Mouse (Mus musculus): ENCODE results near the gene Tnik.

Gene Tnik

DNA sequence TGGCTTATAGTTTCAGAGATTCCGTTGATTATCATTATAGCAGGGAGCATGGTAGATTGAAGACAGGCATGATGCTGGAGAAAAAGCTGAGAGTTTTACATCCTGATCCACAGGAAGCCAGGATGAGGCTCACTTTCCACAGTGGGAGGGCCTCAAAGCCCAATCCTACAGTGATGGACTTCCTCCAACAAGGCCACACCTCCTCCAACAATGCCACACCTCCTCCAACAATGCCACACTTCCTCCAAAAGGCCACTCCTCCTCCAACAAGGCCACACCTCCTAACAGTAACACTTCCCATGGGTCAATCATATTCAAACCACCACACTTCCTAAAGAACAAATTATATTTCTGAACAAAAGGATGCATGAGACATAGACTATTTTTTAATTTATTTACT lies 135.8 kb downstream of the Tnik start:
- in situ Hi-C loops (cut with MboI; ENCODE audit: low sequenced_read_pairs): no loop called here

DNA sequence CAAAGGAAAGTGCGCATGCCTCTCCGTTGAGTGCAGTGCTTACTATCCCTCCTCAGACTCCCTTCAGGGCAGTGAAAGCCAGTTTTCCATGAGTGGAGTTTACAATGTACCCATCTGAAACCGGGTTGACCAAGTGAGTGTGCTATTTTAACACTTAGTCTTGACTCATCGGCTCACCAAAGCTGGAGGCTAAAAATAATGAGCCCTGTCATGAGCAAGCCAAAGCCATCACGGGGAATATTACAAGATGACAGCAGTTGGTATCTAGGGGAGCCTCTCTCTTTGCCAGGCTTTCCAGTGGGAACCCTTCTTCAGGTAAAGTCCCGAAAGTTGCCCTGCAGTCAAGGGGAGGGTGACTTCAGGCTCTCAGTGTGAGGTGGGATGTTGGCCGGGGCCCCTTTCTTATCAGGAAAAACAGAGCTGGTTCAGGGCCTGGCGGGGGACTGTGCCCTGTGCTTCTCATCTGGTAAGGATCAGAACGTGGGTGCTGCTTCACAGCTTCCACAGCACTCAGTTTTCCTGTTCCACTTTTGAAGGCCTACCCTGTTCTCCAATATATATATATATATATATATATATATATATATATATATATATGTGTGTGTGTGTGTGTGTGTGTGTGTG lies 136.7 kb downstream of the Tnik start:
- in situ Hi-C loops (cut with MboI; ENCODE audit: low sequenced_read_pairs): no loop called here

DNA sequence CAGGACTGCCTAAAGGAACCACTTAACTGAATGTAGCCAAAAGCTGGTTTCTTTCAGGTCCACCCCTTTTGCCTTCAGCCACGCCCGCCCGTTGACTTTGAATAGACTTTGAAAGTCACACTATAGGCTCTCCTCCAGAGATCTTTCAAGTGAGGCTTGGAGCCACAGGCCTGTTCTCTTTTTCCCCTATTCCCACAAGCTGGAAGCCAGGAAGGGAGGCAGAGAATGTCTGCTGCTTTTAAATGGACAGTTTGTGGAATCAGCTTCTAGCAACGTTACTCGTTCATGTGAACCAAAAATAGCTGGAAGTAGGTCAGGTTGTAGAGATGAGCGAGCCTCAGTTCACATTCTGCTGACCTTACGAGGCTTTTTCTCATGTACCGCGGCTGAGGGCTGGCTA lies 138.3 kb downstream of the Tnik start:
- in situ Hi-C loops (cut with MboI; ENCODE audit: low sequenced_read_pairs): no loop called here

DNA sequence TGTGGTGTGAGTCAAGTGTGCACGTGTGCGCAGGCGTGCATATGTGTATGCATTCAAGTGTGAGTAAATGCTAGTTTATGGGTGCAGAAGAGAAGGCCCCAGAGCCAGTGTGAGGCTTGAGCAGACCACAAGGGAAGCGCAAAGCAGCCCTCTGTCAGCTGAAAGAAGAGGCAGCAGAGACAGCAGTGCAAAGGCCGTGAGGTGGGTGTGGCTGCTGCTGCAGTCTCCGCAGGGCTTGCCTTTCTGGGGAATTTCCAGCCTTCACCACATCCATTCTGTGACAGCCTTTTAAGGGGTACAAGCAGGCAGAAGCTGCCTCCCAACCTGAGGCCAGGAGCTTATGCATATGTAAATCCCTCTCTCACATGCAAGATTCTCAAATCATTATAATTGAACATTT lies 139.2 kb downstream of the Tnik start:
- in situ Hi-C loops (cut with MboI; ENCODE audit: low sequenced_read_pairs): no loop called here

DNA sequence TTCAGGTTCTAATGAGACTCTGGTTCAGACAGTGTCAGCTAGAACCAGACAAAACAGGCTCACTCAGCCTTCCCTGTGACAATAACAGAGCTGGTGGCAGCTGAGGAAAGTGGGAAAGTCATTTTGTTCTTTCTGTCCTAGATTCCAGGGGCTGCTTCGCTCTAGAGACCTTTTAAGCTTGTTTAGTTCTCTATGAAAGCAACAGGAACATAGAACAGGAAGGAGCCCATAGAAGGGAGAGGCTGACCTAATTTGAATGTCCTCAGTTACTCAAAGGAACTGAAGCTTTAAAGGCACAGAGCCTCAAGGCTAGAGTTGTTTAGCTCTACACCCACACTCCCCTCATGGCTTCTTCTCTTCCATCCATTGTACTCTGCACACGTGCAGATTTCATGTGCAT lies 142.4 kb downstream of the Tnik start:
- in situ Hi-C loops (cut with MboI; ENCODE audit: low sequenced_read_pairs): no loop called here

DNA sequence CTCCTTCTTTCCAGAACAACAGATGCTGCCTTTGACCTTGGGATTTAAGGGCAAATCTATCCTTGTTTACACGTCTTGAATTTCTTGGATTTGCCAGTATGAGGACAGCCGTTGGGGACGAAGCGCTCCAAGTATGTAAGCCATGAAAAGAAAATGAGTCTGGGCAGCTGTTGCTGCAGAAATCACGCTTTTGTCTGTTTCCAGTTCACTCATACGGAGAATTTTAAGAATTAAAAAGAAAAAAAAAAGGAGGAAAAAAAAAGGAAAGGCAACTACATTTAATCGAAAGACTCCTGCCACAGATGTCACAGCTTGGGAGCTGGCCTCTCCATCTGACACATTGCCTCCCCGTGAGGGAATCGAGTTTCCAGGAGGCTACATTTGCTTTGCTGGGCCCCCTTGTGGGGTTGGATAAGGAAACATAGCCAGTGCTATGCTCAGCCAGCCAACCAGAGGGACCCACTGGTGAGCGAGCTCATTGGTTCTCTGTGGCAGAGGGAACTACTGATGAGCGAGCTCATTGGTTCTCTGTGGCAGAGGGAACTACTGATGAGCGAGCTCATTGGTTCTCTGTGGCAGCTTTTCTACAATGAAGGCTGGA lies 145.9 kb downstream of the Tnik start:
- in situ Hi-C loops (cut with MboI; ENCODE audit: low sequenced_read_pairs): no loop called here

DNA sequence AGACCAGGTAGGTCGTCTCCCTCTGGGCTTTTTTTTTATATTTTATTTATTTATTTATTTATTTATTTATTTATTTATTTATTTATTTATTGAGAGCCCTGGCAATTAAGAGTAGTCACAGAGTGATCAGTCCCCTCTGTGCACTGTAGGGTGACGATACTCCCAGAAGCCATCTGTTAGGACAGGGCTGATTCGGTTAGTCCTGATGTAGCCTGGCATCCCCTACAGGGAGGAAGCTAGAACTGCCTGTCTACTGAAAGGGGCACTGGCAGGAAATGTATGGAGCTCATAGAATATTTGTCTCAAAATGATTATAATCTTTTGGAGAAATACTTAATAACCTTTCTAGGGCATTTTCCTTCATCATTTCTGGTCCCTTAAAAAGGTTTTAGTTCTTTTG lies 147.3 kb downstream of the Tnik start:
- in situ Hi-C loops (cut with MboI; ENCODE audit: low sequenced_read_pairs): no loop called here

DNA sequence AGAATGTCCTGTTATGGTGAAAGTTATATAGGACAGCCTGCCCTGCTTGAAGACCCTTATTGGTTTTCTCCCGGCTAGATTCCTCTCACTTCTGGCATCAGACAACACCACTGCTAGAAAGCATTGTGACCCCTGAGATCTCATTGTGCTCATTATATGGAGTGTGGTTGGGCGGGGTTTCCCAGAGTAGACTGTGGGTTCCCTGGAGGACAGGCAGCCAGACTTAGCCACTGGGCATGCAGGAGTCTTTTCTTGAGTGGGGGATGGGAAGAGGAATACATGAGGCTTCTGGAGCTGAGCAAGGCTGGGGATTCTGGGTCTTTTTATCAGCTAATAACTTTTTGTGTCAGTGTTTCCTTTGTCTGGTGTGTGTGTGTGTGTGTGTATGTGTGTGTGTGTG lies 153.0 kb downstream of the Tnik start:
- in situ Hi-C loops (cut with MboI; ENCODE audit: low sequenced_read_pairs): no loop called here

DNA sequence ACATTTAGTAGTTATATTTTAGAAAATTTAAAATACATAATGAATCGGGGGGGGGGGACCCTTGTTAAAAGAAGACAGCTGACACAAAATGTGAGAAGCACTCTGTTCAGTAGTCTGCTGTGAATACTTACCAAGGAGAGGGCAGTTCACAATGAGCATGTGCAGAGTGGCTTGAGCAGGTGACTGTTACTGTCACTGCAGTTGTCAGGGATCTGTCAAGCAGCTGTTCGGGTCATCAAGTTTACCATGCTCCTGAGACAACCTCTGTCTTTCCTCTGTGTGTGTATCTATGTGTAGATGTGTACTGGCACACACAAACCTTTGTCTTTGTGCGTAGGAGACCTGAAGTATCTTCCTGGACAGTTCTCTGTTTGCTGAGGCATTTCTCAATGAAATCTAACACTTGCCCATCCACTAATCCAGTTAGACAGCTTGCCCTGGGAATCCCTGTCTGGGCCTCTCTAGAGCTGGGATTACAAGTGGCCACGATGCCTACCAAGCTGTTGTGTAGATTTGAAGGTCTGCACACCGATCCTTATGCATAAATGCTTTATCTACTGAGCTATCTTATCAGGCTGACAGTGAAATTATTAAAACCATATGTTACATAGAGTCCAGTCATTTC lies 154.2 kb downstream of the Tnik start:
- in situ Hi-C loops (cut with MboI; ENCODE audit: low sequenced_read_pairs): no loop called here

DNA sequence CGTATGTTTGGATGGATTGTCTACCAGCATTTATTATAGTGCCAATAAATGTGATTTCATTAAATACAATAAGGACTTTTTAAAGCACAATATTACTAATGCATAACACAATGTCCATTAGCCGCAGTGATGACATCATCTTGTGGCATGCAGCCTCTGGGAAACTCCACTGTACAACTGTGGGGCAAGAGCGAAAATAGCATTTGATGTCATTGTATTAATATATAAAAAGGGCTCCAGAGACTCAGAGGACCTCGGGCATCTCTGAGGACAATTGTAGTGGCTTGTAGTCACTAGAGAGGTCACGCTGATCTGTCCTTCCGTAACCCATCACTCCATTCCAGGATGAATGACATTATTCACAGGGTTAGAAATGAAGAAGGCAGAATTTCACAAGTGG lies 157.2 kb downstream of the Tnik start:
- in situ Hi-C loops (cut with MboI; ENCODE audit: low sequenced_read_pairs): no loop called here

DNA sequence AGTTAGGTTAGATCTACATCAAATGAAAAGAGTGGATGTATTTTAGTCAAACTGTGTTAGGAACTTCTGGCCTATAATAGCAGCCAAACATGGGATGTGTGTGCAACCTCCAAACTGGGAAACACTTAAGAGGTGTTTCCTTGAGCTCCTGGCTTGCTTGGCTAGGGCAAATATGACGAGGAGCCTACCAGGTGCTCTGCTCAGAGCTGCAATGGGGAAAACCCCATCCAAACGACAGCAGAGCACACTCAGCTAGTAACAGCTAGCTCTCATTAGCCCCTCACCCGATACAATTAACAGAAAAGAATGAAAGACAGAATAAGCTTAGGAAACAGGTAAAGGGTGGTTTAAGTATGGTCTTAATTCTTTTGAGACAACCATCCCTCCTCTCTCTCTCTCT lies 157.7 kb downstream of the Tnik start:
- in situ Hi-C loops (cut with MboI; ENCODE audit: low sequenced_read_pairs): no loop called here

DNA sequence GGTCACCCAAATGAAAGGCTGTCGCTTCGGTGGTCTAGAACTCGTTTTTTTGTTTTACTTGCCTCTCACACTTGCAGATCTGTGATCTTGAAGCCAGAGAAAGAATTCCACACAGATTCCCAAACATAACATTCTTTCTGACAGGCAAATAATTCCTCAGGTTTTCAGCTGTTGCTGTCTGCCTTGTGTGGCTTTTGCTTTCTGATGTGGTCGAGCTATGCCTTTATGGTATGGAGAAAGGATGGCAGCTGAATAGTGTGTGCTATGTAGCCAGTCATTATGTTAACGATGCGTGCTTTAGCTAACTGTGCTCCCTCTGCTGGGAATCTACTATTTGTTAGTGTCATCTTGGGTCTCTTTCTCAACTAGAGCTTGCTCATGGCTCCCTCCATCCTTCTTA lies 158.8 kb downstream of the Tnik start:
- in situ Hi-C loops (cut with MboI; ENCODE audit: low sequenced_read_pairs): no loop called here

DNA sequence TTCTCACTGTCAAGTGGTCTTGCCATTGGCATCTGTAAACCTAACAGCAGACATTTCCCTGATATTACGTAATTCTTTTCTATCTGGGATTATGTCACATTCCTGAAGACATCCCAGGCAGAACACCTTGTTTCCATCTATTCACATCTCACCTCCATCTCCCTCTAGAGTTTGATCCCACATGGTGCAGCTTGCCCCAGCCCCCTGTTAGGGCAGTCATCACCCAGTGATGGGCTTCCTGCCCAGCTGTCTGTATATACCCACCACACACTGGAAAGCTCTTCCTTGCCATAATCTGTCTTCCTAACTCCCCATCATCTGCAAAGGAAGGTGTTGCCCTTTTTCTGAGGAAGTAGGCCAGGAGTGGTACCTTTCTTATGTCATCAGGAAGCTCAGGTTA lies 159.2 kb downstream of the Tnik start:
- in situ Hi-C loops (cut with MboI; ENCODE audit: low sequenced_read_pairs): no loop called here

DNA sequence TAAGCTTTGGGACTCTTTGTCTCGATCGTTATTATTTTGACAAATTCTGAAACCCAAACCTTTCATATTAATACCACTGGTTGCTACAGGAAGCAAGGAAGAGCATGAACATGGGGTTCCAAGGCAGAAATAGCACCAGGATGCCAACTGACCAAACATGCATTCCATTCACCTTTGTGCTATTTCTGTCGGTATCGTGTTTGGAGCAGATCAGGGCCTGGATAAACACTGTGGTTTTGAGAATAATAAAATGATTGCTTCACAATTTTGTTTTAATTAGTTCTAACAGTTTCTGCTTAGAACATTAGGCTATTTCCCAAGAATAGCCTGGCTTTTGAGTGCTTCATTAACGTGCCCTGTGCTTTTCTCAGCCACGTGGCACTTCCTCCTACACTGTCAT lies 162.9 kb downstream of the Tnik start:
- in situ Hi-C loops (cut with MboI; ENCODE audit: low sequenced_read_pairs): no loop called here

DNA sequence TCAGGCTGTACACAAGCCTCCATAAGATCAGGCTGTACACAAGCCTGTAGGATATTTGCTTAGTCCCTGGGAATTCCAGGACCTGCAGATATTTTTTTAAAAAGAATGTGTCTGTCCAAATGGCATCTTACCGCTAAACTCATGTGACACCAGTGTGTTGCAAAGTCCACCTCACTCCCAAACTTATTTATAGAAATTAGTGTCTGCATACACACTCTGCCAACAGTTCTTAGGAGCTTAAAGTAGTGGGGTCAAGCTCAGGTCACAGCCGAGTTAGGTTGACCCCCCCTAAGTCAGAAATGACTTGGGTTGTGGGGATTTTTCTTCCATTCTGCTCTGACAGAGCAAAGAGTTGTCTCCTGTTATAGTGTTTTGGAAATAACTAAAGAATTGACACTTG lies 168.4 kb downstream of the Tnik start:
- in situ Hi-C loops (cut with MboI; ENCODE audit: low sequenced_read_pairs): no loop called here

DNA sequence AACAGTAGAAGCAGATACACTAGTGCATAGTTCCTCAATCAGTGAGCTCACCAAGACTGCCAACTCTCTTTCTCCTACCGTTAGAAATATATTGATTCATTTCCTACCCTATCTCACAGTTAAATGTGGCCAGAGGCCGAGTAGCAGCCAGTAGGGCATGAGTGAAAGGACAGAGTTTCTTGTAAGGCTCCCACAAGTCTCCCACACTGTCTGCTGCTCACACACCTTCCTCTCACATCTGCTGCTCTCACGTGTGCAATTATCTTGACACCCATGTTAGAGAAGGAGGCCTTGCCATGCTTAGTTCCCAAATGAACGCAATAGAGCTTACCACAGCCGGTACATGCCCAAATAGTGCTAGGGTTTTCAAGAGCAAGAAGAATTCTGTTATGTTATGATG lies 169.3 kb downstream of the Tnik start:
- in situ Hi-C loops (cut with MboI; ENCODE audit: low sequenced_read_pairs): no loop called here

DNA sequence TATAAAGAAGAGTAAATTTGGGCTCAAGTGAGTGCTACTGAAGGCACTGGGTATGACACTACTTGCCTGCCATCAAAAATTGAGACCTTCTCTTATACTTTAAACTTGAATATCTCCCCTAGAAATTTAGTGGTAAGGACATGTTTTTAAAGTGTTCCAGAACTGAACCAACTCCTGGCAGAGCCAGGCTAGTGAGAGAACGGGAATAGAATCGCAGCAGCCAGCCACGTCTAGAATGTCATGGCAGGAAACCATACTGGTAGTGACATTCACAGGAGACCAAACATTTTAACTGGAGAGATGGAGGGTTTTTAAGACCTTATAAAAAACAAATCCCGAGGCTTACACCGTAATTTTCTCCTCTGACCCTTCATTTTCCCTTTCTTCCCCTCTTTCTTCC lies 172.5 kb downstream of the Tnik start:
- in situ Hi-C loops (cut with MboI; ENCODE audit: low sequenced_read_pairs): no loop called here

DNA sequence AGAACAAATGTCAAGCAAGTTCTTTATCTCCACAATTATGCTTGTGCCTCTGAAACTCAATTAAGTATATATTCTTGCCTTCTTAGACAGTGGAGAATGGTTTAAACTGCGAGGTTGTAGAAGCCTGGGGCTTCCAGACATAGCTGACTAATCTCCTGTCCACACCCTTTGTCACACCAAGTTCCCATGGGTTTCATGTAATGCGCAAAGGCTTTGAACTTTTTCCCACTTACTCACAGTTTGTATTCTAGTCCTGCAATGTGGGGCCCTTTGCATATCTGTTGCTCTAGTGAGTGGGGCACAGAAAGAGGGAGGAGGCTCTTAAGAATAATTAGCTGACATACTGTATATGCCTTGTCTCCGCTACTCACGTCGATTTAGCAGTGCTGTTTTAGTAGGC lies 174.4 kb downstream of the Tnik start:
- in situ Hi-C loops (cut with MboI; ENCODE audit: low sequenced_read_pairs): no loop called here

DNA sequence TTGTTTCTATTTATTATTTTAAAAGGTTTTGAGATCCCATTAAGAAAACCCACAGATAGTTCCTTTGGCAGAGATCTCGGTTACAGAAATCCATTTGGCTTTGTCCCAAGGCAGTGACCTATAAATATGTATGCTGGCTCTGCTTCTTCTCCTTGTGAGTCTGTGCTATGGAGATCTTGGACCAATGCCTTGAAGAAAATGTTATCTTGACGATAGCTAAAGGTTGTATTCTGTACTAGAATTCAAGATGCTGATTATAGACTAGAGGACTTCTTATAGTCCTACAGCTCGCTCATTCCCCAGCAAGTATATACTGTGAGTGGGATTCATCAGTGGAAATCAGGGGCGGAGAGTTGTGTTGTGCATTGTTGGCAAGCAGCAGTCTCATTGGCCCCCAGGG lies 178.5 kb downstream of the Tnik start:
- in situ Hi-C loops (cut with MboI; ENCODE audit: low sequenced_read_pairs): no loop called here

DNA sequence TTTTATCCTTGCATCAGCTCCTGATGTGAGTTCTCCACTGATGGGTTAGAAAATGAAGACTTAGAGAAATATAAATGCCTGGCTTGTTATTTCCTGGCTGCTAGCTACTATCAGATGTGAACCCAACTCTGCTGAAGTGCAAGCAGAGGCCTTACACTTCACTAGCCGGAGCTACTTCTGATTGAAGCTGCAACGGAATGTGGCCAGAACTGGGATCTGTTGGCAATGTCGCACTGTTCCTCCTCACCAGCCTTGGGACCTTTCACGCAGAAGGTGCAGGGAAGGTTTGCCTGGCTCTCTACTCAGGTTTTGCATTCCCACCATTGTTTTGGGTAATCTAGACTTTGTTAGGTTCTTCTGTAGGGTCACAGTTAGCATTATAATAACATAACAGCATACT lies 179.1 kb downstream of the Tnik start:
- in situ Hi-C loops (cut with MboI; ENCODE audit: low sequenced_read_pairs): no loop called here

DNA sequence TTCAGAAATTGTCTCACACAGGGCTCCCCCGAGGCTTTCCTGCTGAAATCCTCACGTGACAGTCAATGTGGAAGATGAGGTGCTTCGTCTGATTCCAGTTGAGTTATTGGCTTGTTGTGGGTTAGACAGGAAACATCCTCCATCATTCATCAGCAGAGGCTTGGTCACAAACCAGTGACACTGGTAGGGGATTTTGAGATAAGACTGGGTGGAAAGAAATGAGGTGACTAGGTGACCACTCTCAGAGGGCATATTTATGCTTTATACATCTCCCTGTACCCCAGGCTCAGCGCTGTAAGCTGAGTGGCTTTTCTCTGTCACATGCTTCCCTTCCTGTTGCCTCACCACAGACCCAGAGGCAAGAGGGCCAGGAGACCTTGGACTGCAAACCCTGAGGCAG lies 184.9 kb downstream of the Tnik start:
- in situ Hi-C loops (cut with MboI; ENCODE audit: low sequenced_read_pairs): no loop called here

DNA sequence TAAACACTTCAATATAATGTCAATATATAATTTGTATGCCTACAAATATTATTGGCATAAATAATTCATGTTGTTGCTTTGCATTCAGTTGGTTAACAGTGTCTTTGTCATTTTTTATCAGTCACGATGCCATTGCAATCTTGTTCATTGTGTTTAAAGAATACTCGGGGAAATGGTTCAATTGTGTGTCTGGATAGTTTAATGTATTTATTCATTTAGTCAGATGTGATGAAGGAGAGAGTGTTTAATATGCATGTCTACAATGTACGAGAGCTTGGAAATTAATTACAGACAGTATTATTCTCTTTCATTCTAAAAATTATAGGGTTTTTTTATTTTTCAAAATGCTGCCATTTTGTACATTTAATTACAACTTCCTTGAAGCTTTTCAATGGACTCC lies 190.4 kb downstream of the Tnik start:
- in situ Hi-C loops (cut with MboI; ENCODE audit: low sequenced_read_pairs): no loop called here

DNA sequence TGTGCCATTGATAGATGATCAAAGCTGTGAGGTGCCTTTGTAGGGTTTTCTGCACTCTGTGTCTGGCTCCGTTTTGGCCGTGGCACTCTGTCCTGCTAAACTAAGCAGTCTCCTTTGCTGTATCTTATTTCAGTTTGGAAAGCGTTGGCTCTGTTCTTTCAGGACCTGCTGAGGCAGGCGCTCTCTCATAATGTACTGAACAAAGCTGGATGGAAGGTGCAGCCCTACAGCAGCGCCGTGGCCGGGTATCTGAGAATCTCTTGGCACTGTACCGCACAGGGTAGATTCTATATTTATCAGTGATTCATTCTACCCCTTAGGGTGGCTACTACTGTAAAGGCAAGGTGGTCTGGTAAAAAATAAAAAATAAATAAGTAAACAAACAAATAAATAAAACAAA lies 193.8 kb downstream of the Tnik start:
- in situ Hi-C loops (cut with MboI; ENCODE audit: low sequenced_read_pairs): no loop called here
